ENCODE assay signal across 8 mouse cellular contexts in the genomic region with DNA sequence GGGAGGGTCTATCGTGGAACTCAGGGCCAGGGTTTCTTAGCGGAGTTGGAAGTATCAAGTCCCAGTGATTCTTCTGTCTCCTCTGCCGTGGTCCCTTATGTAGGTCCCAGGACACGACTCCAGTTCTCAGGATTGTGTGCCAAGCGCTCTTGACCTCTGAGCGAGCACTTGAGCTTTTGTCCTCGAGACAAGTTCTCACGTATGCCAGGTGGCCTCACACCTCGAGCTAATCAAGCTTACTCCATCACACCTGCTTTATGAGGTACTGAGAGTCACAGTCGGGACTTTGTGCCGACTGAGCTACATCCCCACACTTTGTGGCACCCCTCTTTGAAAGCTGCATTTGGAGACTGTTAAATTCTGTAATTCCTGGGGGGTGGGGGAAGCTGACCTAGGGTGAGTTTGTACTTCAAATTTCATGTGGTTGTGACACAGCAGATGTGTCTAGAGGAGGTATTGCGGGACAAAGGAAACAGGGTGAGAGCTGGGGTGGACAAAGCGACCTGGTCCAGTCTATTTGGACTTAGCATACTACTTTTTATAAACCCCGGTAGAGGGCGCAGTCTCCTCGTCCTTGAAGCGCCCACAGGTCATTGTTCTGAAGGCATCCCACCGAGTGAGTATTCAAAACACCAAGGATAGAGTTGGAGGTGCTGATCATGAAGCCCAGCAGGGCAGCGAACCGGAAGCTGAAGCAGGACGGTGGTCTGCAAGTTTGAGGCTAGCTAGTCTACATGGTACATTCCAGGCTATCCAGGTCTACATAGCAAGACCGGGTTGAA. TPM values are rescaled to one million over a fixed set of nuclear protein-coding genes. Genes with fewer than 3 reads are reported as not detected.
DNase-seq lines count a peak whose midpoint lies in the region; ATAC-seq lines count a peak whose summit lies in the region.

No protein-coding gene starts in this region.

- intact Hi-C loops in left cerebral cortex, postnatal 25 days (cut with DNase I) = loop anchor here (2.0 kb wide), 1 partner anchor 72 kb away; no protein-coding TSS in a partner anchor

- peak; percentile 66 for DNase-seq in gastrocnemius, adult 18-20 months (ENCODE audit: low spot score)
- DNase-seq in gastrocnemius, postnatal 25 days = no peak
- peak; percentile 85 for DNase-seq in brain, adult 2 months (ENCODE audit: low read depth, low spot score)
- DNase-seq in heart, postnatal 4 days = peak; percentile 77
- DNase-seq in left cerebral cortex, postnatal 25 days (ENCODE audit: low spot score in 2 of 2) = peak; percentile 60 to 71
- peak; percentile 88 for DNase-seq in mesoderm, embryonic 11.5 days (ENCODE audit: low read depth, low spot score)
- DNase-seq in spleen, postnatal 10 days (ENCODE audit: low spot score in 2 of 2) = peak; percentile 39 to 74

- ATAC-seq in erythroid progenitor cell, adult 5-6 weeks (replicated peaks; ENCODE audit: low FRiP score, poor library complexity, severe bottlenecking) = peak; percentile 65

RNA-seq across cellular contexts. Expression of a gene that starts 8.2 kb away (rescaled TPM):
- total RNA-seq in gastrocnemius, adult 18-20 months (2021) = 1 to 10 TPM; 2.2 to 4.0 TPM
- 1 to 10 TPM; 3.1 to 4.7 TPM for total RNA-seq in gastrocnemius, postnatal 25 days (2021)
- total RNA-seq in erythroid progenitor cell, adult 5-6 weeks (2015; ENCODE audit: low replicate concordance) = 7.9 and 15.1 TPM in 2 replicates
- total RNA-seq in erythroid progenitor cell, adult 5-6 weeks (2017; ENCODE audit: low replicate concordance) = 17.2 and 24.7 TPM in 2 replicates
- total RNA-seq in heart, postnatal 4 days (2021) = 10 to 100 TPM; 19.6 to 22.4 TPM
- 10 to 100 TPM; 40.7 to 41.0 TPM for total RNA-seq in left cerebral cortex, postnatal 25 days (2021)
